Mouse (Mus musculus): ENCODE measurements around the gene Ccdc74a. TPM values are rescaled to one million over a fixed set of nuclear protein-coding genes. Genes with fewer than 3 reads are reported as not detected.
A peak's percentile ranks its signal among the peaks of the same experiment; 100 is the strongest.

Gene Ccdc74a
- total and polyA plus RNA-seq, 2 experiments: not detected

- TF ChIP-seq POLR2A (IDR thresholded peaks at IDR 0.05; ENCODE audit: extremely low read depth, insufficient read depth, low read length) (no peak), CTCF (IDR thresholded peaks at IDR 0.05; ENCODE audit: low read depth, low read length) (no peak)
- WGBS: 68% methylated on average over 3 of the region's 3 CpGs
- Histone ChIP-seq H3K27me3 (ENCODE audit: control insufficient read depth, insufficient read depth, low read length) (no peaks in the 10 kb centered on the region), H3K27ac (replicated peaks; ENCODE audit: insufficient read depth, low read depth, low read length) (no peak overlapping the region), H3K79me2 (ENCODE audit: control insufficient read depth, insufficient read depth, low read length) (no peaks in the 10 kb centered on the region), H3K4me3 (ENCODE audit: insufficient read depth, low read depth, low read length) (no peak overlapping the region), H3K9ac (ENCODE audit: low read depth, low read length) (no peak overlapping the region), H3K36me3 (ENCODE audit: control insufficient read depth, insufficient read depth, low read length) (peaks cover 5% of the 10 kb centered on the region; the same call in 1 of the 2 replicates), H3K4me1 (ENCODE audit: control insufficient read depth, insufficient read depth, low read length) (no peaks in the 10 kb centered on the region)
- DNase-seq (ENCODE audit: extremely low read depth, low read depth, low spot score): no peak
These were observed 7.2 kb upstream of the Ccdc74a start for GRCm38 (mm10) chr16:17639081-17639480.

GRCm38 (mm10) chr16:17639951-17640350 lies 6.3 kb upstream of the Ccdc74a start:
- WGBS: 93% methylated on average over 6 of the region's 6 CpGs
- peaks cover 3% of the 10 kb centered on the region; the same call in 1 of the 2 replicates for H3K36me3 ChIP-seq (ENCODE audit: control insufficient read depth, insufficient read depth, low read length)

GRCm38 (mm10) chr16:17640706-17641105 lies 5.6 kb upstream of the Ccdc74a start:
- TF ChIP-seq POLR2A (IDR thresholded peaks at IDR 0.05; ENCODE audit: extremely low read depth, insufficient read depth, low read length) (no peak), CTCF (IDR thresholded peaks at IDR 0.05; ENCODE audit: low read depth, low read length) (no peak)
- Histone ChIP-seq H3K4me1 (ENCODE audit: control insufficient read depth, insufficient read depth, low read length) (no peaks in the 10 kb centered on the region), H3K27me3 (ENCODE audit: control insufficient read depth, insufficient read depth, low read length) (no peaks in the 10 kb centered on the region), H3K36me3 (ENCODE audit: control insufficient read depth, insufficient read depth, low read length) (peaks cover 3% of the 10 kb centered on the region; the same call in 1 of the 2 replicates), H3K79me2 (ENCODE audit: control insufficient read depth, insufficient read depth, low read length) (no peaks in the 10 kb centered on the region), H3K4me3 (ENCODE audit: insufficient read depth, low read depth, low read length) (no peak overlapping the region), H3K27ac (replicated peaks; ENCODE audit: insufficient read depth, low read depth, low read length) (no peak overlapping the region), H3K9ac (ENCODE audit: low read depth, low read length) (no peak overlapping the region)
- DNase-seq (ENCODE audit: extremely low read depth, low read depth, low spot score): no peak
- 96% methylated on average over 9 of the region's 9 CpGs for WGBS

More at GRCm38 (mm10) chr16:17639951-17640350, 6.3 kb upstream of the Ccdc74a start:
- Histone ChIP-seq H3K9ac (ENCODE audit: low read depth, low read length) (no peak overlapping the region), H3K4me1 (ENCODE audit: control insufficient read depth, insufficient read depth, low read length) (no peaks in the 10 kb centered on the region), H3K79me2 (ENCODE audit: control insufficient read depth, insufficient read depth, low read length) (no peaks in the 10 kb centered on the region), H3K27ac (replicated peaks; ENCODE audit: insufficient read depth, low read depth, low read length) (no peak overlapping the region), H3K4me3 (ENCODE audit: insufficient read depth, low read depth, low read length) (no peak overlapping the region), H3K27me3 (ENCODE audit: control insufficient read depth, insufficient read depth, low read length) (no peaks in the 10 kb centered on the region)
- no peak for DNase-seq (ENCODE audit: extremely low read depth, low read depth, low spot score)
- TF ChIP-seq CTCF (IDR thresholded peaks at IDR 0.05; ENCODE audit: low read depth, low read length): no peak
- no peak for TF ChIP-seq POLR2A (IDR thresholded peaks at IDR 0.05; ENCODE audit: extremely low read depth, insufficient read depth, low read length)

- no peak overlapping the region for H3K4me3 ChIP-seq (ENCODE audit: insufficient read depth, low read depth, low read length)
- no peak for TF ChIP-seq CTCF (IDR thresholded peaks at IDR 0.05; ENCODE audit: low read depth, low read length)
- no peak for TF ChIP-seq POLR2A (IDR thresholded peaks at IDR 0.05; ENCODE audit: extremely low read depth, insufficient read depth, low read length)
These were observed 5.0 kb upstream of the Ccdc74a start for GRCm38 (mm10) chr16:17641301-17641700.

GRCm38 (mm10) chr16:17642311-17642710 lies 4.0 kb upstream of the Ccdc74a start:
- Histone ChIP-seq H3K9ac (ENCODE audit: low read depth, low read length) (no peak overlapping the region), H3K4me1 (ENCODE audit: control insufficient read depth, insufficient read depth, low read length) (peaks cover 3% of the 10 kb centered on the region), H3K27ac (replicated peaks; ENCODE audit: insufficient read depth, low read depth, low read length) (no peak overlapping the region), H3K36me3 (ENCODE audit: control insufficient read depth, insufficient read depth, low read length) (peaks cover 3% of the 10 kb centered on the region; the same call in 1 of the 2 replicates), H3K79me2 (ENCODE audit: control insufficient read depth, insufficient read depth, low read length) (no peaks in the 10 kb centered on the region), H3K27me3 (ENCODE audit: control insufficient read depth, insufficient read depth, low read length) (no peaks in the 10 kb centered on the region), H3K4me3 (ENCODE audit: insufficient read depth, low read depth, low read length) (no peak overlapping the region)
- TF ChIP-seq CTCF (IDR thresholded peaks at IDR 0.05; ENCODE audit: low read depth, low read length): no peak
- no peak for TF ChIP-seq POLR2A (IDR thresholded peaks at IDR 0.05; ENCODE audit: extremely low read depth, insufficient read depth, low read length)
- DNase-seq (ENCODE audit: extremely low read depth, low read depth, low spot score): no peak
- 89% methylated on average over 8 of the region's 8 CpGs for WGBS

More at GRCm38 (mm10) chr16:17641301-17641700, 5.0 kb upstream of the Ccdc74a start:
- WGBS: 24% methylated on average over 6 of the region's 6 CpGs
- Histone ChIP-seq H3K27me3 (ENCODE audit: control insufficient read depth, insufficient read depth, low read length) (no peaks in the 10 kb centered on the region), H3K36me3 (ENCODE audit: control insufficient read depth, insufficient read depth, low read length) (peaks cover 3% of the 10 kb centered on the region; the same call in 1 of the 2 replicates), H3K27ac (replicated peaks; ENCODE audit: insufficient read depth, low read depth, low read length) (no peak overlapping the region), H3K4me1 (ENCODE audit: control insufficient read depth, insufficient read depth, low read length) (no peaks in the 10 kb centered on the region; the same call in 1 of the 2 replicates), H3K9ac (ENCODE audit: low read depth, low read length) (no peak overlapping the region), H3K79me2 (ENCODE audit: control insufficient read depth, insufficient read depth, low read length) (no peaks in the 10 kb centered on the region)
- DNase-seq (ENCODE audit: extremely low read depth, low read depth, low spot score): peak; percentile 80

GRCm38 (mm10) chr16:17643437-17643990 lies 2.8 kb upstream of the Ccdc74a start:
- H3K79me2 ChIP-seq (ENCODE audit: control insufficient read depth, insufficient read depth, low read length): no peaks in the 10 kb centered on the region
- H3K27me3 ChIP-seq (ENCODE audit: control insufficient read depth, insufficient read depth, low read length): no peaks in the 10 kb centered on the region
- H3K4me3 ChIP-seq (ENCODE audit: insufficient read depth, low read depth, low read length): no peak overlapping the region
- TF ChIP-seq CTCF (IDR thresholded peaks at IDR 0.05; ENCODE audit: low read depth, low read length): no peak
- TF ChIP-seq POLR2A (IDR thresholded peaks at IDR 0.05; ENCODE audit: extremely low read depth, insufficient read depth, low read length): no peak
- peaks cover 3% of the 10 kb centered on the region; the same call in 1 of the 2 replicates for H3K36me3 ChIP-seq (ENCODE audit: control insufficient read depth, insufficient read depth, low read length)
- DNase-seq (ENCODE audit: extremely low read depth, low read depth, low spot score): no peak
- no peak overlapping the region for H3K27ac ChIP-seq (replicated peaks; ENCODE audit: insufficient read depth, low read depth, low read length)
- no peak overlapping the region for H3K9ac ChIP-seq (ENCODE audit: low read depth, low read length)
- H3K4me1 ChIP-seq (ENCODE audit: control insufficient read depth, insufficient read depth, low read length): peaks cover 3% of the 10 kb centered on the region
- 94% methylated on average over 4 of the region's 4 CpGs for WGBS

Measured in liver, adult 2 months (tissue).